Mouse (Mus musculus): ENCODE data around the gene Odf2l. TPM values are rescaled to one million over a fixed set of nuclear protein-coding genes. Genes with fewer than 3 reads are reported as not detected.

The Odf2l gene
- polyA plus RNA-seq, 2 experiments, result 16.1 to 23.5 TPM

DNA sequence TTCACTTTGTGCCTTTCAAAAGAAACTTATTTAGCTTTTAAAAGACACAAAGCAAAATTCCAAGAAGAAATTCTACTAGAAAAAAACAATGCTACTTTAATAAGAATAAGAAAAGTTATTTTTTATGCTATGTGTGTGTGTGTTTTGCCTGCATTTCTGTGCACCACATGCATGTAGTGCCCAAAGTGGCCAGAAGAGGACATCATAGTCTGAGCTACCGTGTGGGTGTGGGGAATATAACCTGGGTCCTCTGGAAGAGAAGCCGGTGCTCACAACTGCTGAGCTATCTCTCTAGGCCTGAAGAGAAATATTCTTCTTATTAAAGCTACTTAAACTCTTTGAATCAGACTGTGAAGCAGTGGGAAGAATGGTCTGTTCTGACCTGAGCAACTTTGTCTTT, 29.1 kb downstream of the Odf2l start:
- DNase-seq (ENCODE audit: low spot score) (no peak), ATAC-seq (ENCODE audit: low FRiP score, low read depth) (no peak)
- Histone ChIP-seq H3K4me2 (replicated peaks; ENCODE audit: low read depth, low read length, severe bottlenecking) (no peak overlapping the region), H3K4me3 (replicated peaks; ENCODE audit: low read length) (no peak overlapping the region), H3K9ac (ENCODE audit: low read depth, low read length, severe bottlenecking) (no peak overlapping the region), H3K27me3 (ENCODE audit: control insufficient read depth, insufficient read depth, low read length) (no peaks in the 10 kb centered on the region), H3K27ac (replicated peaks; ENCODE audit: low read depth, low read length) (no peak overlapping the region), H3K9me3 (ENCODE audit: control insufficient read depth, low read length) (no peaks in the 10 kb centered on the region), H3K4me1 (ENCODE audit: control insufficient read depth, insufficient read depth, low read length) (no peaks in the 10 kb centered on the region), H3K36me3 (ENCODE audit: control insufficient read depth, insufficient read depth, low read length) (peaks cover 5% of the 10 kb centered on the region; the same call in 1 of the 2 replicates)
- WGBS, result 84% methylated on average over 2 of the region's 2 CpGs
- no peak for TF ChIP-seq POLR2A (IDR thresholded peaks at IDR 0.05; ENCODE audit: borderline replicate concordance, extremely low read depth, insufficient read depth, insufficient read length)

DNA sequence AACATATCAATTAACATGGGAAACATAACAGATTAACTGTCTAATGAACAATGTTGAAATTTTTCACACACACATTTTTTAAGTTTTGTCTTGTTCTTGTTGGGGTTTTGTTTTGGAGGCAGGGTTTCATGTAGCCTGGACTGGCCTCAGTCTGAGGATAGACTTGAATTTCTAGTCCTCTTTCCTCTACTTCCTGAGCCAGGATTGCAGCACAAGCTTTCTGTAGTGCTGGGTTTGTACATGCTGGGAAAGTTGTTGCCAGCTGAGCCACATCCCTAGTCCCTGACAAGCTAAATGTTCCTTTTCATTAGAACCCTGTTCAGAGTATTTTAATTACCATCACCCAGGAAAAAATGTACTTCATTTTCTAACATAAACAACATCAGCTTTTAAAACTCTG, 29.6 kb downstream of the Odf2l start:
- Histone ChIP-seq H3K27ac (replicated peaks; ENCODE audit: low read depth, low read length) (no peak overlapping the region), H3K4me3 (replicated peaks; ENCODE audit: low read length) (no peak overlapping the region), H3K4me2 (replicated peaks; ENCODE audit: low read depth, low read length, severe bottlenecking) (no peak overlapping the region), H3K27me3 (ENCODE audit: control insufficient read depth, insufficient read depth, low read length) (no peaks in the 10 kb centered on the region), H3K4me1 (ENCODE audit: control insufficient read depth, insufficient read depth, low read length) (no peaks in the 10 kb centered on the region), H3K36me3 (ENCODE audit: control insufficient read depth, insufficient read depth, low read length) (peaks cover 5% of the 10 kb centered on the region; the same call in 1 of the 2 replicates), H3K9me3 (ENCODE audit: control insufficient read depth, low read length) (no peaks in the 10 kb centered on the region), H3K9ac (ENCODE audit: low read depth, low read length, severe bottlenecking) (no peak overlapping the region)
- TF ChIP-seq POLR2A (IDR thresholded peaks at IDR 0.05; ENCODE audit: borderline replicate concordance, extremely low read depth, insufficient read depth, insufficient read length), result no peak
- ATAC-seq (ENCODE audit: low FRiP score, low read depth), result no peak
- DNase-seq (ENCODE audit: low spot score), result no peak

DNA sequence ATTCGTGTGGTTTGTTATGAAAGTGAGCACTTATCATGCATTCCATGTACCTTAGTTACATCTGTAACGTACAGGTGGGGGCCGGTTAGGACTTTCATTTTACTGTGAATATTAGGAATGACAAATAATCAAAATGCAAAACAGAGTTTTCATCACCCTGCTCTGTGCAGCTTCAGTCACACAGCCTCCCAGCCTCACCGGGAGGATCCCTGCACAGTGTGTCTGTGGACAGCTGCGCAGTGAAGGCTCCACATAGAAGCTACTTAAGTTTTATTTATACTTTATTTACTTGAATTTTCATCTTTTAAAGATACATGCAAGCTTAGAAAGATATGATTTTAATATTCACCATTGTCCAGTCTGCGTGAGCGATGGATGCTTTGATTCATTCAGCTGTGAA, 32.7 kb downstream of the Odf2l start:
- H3K4me1 ChIP-seq (ENCODE audit: control insufficient read depth, insufficient read depth, low read length), result no peaks in the 10 kb centered on the region
- 95% methylated on average over 7 of the region's 7 CpGs for WGBS
- H3K36me3 ChIP-seq (ENCODE audit: control insufficient read depth, insufficient read depth, low read length), result peaks cover 3% of the 10 kb centered on the region; the same call in 1 of the 2 replicates
- no peak overlapping the region for H3K4me2 ChIP-seq (replicated peaks; ENCODE audit: low read depth, low read length, severe bottlenecking)
- no peak overlapping the region for H3K9ac ChIP-seq (ENCODE audit: low read depth, low read length, severe bottlenecking)
- no peaks in the 10 kb centered on the region for H3K27me3 ChIP-seq (ENCODE audit: control insufficient read depth, insufficient read depth, low read length)
- H3K4me3 ChIP-seq (replicated peaks; ENCODE audit: low read length), result no peak overlapping the region
- DNase-seq (ENCODE audit: low spot score), result no peak
- no peak for ATAC-seq (ENCODE audit: low FRiP score, low read depth)
- H3K9me3 ChIP-seq (ENCODE audit: control insufficient read depth, low read length), result no peaks in the 10 kb centered on the region
- no peak for TF ChIP-seq POLR2A (IDR thresholded peaks at IDR 0.05; ENCODE audit: borderline replicate concordance, extremely low read depth, insufficient read depth, insufficient read length)
- no peak overlapping the region for H3K27ac ChIP-seq (replicated peaks; ENCODE audit: low read depth, low read length)

GRCm38 (mm10) chr3:145151933-145152332, 33.5 kb downstream of the Odf2l start:
- WGBS, result 71% methylated on average over 7 of the region's 7 CpGs

GRCm38 (mm10) chr3:145156883-145157282, 38.5 kb downstream of the Odf2l start:
- no peak for TF ChIP-seq POLR2A (IDR thresholded peaks at IDR 0.05; ENCODE audit: borderline replicate concordance, extremely low read depth, insufficient read depth, insufficient read length)
- H3K9ac ChIP-seq (ENCODE audit: low read depth, low read length, severe bottlenecking), result no peak overlapping the region
- no peak for DNase-seq (ENCODE audit: low spot score)
- no peaks in the 10 kb centered on the region for H3K4me1 ChIP-seq (ENCODE audit: control insufficient read depth, insufficient read depth, low read length)
- H3K9me3 ChIP-seq (ENCODE audit: control insufficient read depth, low read length), result no peaks in the 10 kb centered on the region
- no peak overlapping the region for H3K4me2 ChIP-seq (replicated peaks; ENCODE audit: low read depth, low read length, severe bottlenecking)
- H3K27ac ChIP-seq (replicated peaks; ENCODE audit: low read depth, low read length), result peak overlapping the region; percentile 53; the same call in 1 of the 2 replicates
- no peak overlapping the region for H3K4me3 ChIP-seq (replicated peaks; ENCODE audit: low read length)
- no peaks in the 10 kb centered on the region for H3K27me3 ChIP-seq (ENCODE audit: control insufficient read depth, insufficient read depth, low read length)
- H3K36me3 ChIP-seq (ENCODE audit: control insufficient read depth, insufficient read depth, low read length), result no peaks in the 10 kb centered on the region
- 54% methylated on average over 6 of the region's 6 CpGs for WGBS
- no peak for ATAC-seq (ENCODE audit: low FRiP score, low read depth)

More at GRCm38 (mm10) chr3:145151933-145152332, 33.5 kb downstream of the Odf2l start:
- DNase-seq (ENCODE audit: low spot score) (no peak), ATAC-seq (ENCODE audit: low FRiP score, low read depth) (no peak)
- peaks cover 3% of the 10 kb centered on the region; the same call in 1 of the 2 replicates for H3K36me3 ChIP-seq (ENCODE audit: control insufficient read depth, insufficient read depth, low read length)
- no peak overlapping the region for H3K9ac ChIP-seq (ENCODE audit: low read depth, low read length, severe bottlenecking)
- no peak overlapping the region for H3K4me2 ChIP-seq (replicated peaks; ENCODE audit: low read depth, low read length, severe bottlenecking)
- H3K27ac ChIP-seq (replicated peaks; ENCODE audit: low read depth, low read length), result no peak overlapping the region
- no peak overlapping the region for H3K4me3 ChIP-seq (replicated peaks; ENCODE audit: low read length)
- TF ChIP-seq POLR2A (IDR thresholded peaks at IDR 0.05; ENCODE audit: borderline replicate concordance, extremely low read depth, insufficient read depth, insufficient read length), result no peak
- H3K4me1 ChIP-seq (ENCODE audit: control insufficient read depth, insufficient read depth, low read length), result no peaks in the 10 kb centered on the region
- H3K27me3 ChIP-seq (ENCODE audit: control insufficient read depth, insufficient read depth, low read length), result no peaks in the 10 kb centered on the region
- no peaks in the 10 kb centered on the region for H3K9me3 ChIP-seq (ENCODE audit: control insufficient read depth, low read length)

- WGBS, result 82% methylated on average over 3 of the region's 3 CpGs
Measured at GRCm38 (mm10) chr3:145158441-145158840, 40.1 kb downstream of the Odf2l start.

More at GRCm38 (mm10) chr3:145158441-145158840, 40.1 kb downstream of the Odf2l start:
- Histone ChIP-seq H3K27me3 (ENCODE audit: control insufficient read depth, insufficient read depth, low read length) (no peaks in the 10 kb centered on the region), H3K27ac (replicated peaks; ENCODE audit: low read depth, low read length) (no peak overlapping the region), H3K9me3 (ENCODE audit: control insufficient read depth, low read length) (no peaks in the 10 kb centered on the region), H3K4me1 (ENCODE audit: control insufficient read depth, insufficient read depth, low read length) (no peaks in the 10 kb centered on the region), H3K4me2 (replicated peaks; ENCODE audit: low read depth, low read length, severe bottlenecking) (no peak overlapping the region), H3K4me3 (replicated peaks; ENCODE audit: low read length) (no peak overlapping the region), H3K9ac (ENCODE audit: low read depth, low read length, severe bottlenecking) (no peak overlapping the region), H3K36me3 (ENCODE audit: control insufficient read depth, insufficient read depth, low read length) (no peaks in the 10 kb centered on the region)
- ATAC-seq (ENCODE audit: low FRiP score, low read depth), result no peak
- no peak for TF ChIP-seq POLR2A (IDR thresholded peaks at IDR 0.05; ENCODE audit: borderline replicate concordance, extremely low read depth, insufficient read depth, insufficient read length)
- DNase-seq (ENCODE audit: low spot score), result no peak

Measured in limb, embryonic 14.5 days (tissue).